ENCODE assay signal across 25 mouse cellular contexts in genomic region chr9:61631097-61631496, GRCm38 (mm10).
DNase-seq lines count a peak whose midpoint lies in the region; ATAC-seq and TF ChIP-seq lines count a peak whose summit lies in the region.
"Had no signal": no experiment of that assay in that cellular context is flagged by ENCODE, and none has a peak within 500 bp of the region (broad histone marks: within the 10 kb centered on the region; RNA-seq: fewer than 3 reads in every experiment).

No protein-coding gene starts in this region.

- no peak for ATAC-seq in midbrain, postnatal 0 days (ENCODE audit: low FRiP score)
- no peak for ATAC-seq in midbrain, embryonic 14.5 days (ENCODE audit: low FRiP score, low TSS enrichment)
- no peak for ATAC-seq in monocyte, adult 5-6 weeks (replicated peaks; ENCODE audit: insufficient number of reproducible peaks, low FRiP score, low TSS enrichment, poor library complexity, severe bottlenecking)
- ATAC-seq: CD4-positive, CD25-positive, alpha-beta regulatory T cell, adult 4 months; inflammation-experienced regulatory T-cells, adult 6 months; midbrain, embryonic 15.5 days had no signal

- no peaks in the 10 kb centered on the region for H3K36me3 ChIP-seq in midbrain, postnatal 0 days (ENCODE audit: insufficient read depth, low read length)
- no peaks in the 10 kb centered on the region for H3K36me3 ChIP-seq in midbrain, embryonic 14.5 days (ENCODE audit: control insufficient read depth, insufficient read depth, low read length)
- H3K36me3 ChIP-seq: embryonic facial prominence, embryonic 12.5 days; forebrain, embryonic 12.5 days; heart, embryonic 12.5 days; liver, embryonic 13.5 days; midbrain, embryonic 15.5 days had no signal

- peak; percentile 21 to 47 for DNase-seq in frontal cortex, adult 2 months (ENCODE audit: extremely low spot score in 1 of 2, low spot score in 1 of 2)
- no peak for DNase-seq in frontal cortex, postnatal 14 days (ENCODE audit: low spot score in 2 of 2)
- peak; percentile 37 for DNase-seq in midbrain, postnatal 0 days (ENCODE audit: low spot score)
- no peak for DNase-seq in midbrain, embryonic 14.5 days
- peak; percentile 43 to 64 for DNase-seq in layer of hippocampus, adult 18-20 months (ENCODE audit: low spot score in 2 of 2)
- DNase-seq in layer of hippocampus, postnatal 36 days, result peak; percentile 38 to 39
- no peak for DNase-seq in heart, postnatal 36 days
- DNase-seq: adrenal gland, postnatal 36 days; cerebellum, adult 11-12 months; cerebellum, postnatal 25 days; gastrocnemius, postnatal 10 days; kidney, adult 18-20 months; kidney, postnatal 4 days; liver, embryonic 13.5 days; lung, adult 2 months; thymus, adult 18-20 months; thymus, postnatal 36 days had no signal

- no peak overlapping the region for H3K4me3 ChIP-seq in midbrain, postnatal 0 days (ENCODE audit: low read depth, low read length)
- no peak overlapping the region for H3K4me3 ChIP-seq in midbrain, embryonic 14.5 days (replicated peaks; ENCODE audit: low read depth, low read length)
- H3K4me3 ChIP-seq: embryonic facial prominence, embryonic 12.5 days; erythroblast, embryonic 14.5 days; forebrain, embryonic 12.5 days; heart, embryonic 12.5 days; liver, embryonic 13.5 days; midbrain, embryonic 15.5 days had no signal

- H3K9me3 ChIP-seq in midbrain, postnatal 0 days (ENCODE audit: low read length), result no peaks in the 10 kb centered on the region
- no peaks in the 10 kb centered on the region for H3K9me3 ChIP-seq in midbrain, embryonic 14.5 days (ENCODE audit: control insufficient read depth, low read length)
- H3K9me3 ChIP-seq: embryonic facial prominence, embryonic 12.5 days; forebrain, embryonic 12.5 days; liver, embryonic 13.5 days; midbrain, embryonic 15.5 days had no signal

- no peak overlapping the region for H3K4me2 ChIP-seq in midbrain, postnatal 0 days (ENCODE audit: low read depth, low read length, poor library complexity, severe bottlenecking)
- no peak overlapping the region for H3K4me2 ChIP-seq in midbrain, embryonic 14.5 days (ENCODE audit: low read length)
- H3K4me2 ChIP-seq: embryonic facial prominence, embryonic 12.5 days; forebrain, embryonic 12.5 days; heart, embryonic 12.5 days; liver, embryonic 13.5 days; midbrain, embryonic 15.5 days had no signal

- H3K4me1 ChIP-seq in midbrain, postnatal 0 days (ENCODE audit: insufficient read depth, low read length), result no peaks in the 10 kb centered on the region
- H3K4me1 ChIP-seq in midbrain, embryonic 14.5 days (ENCODE audit: control insufficient read depth, insufficient read depth, low read length), result peaks cover 7% of the 10 kb centered on the region; the same call in 1 of the 2 replicates
- H3K4me1 ChIP-seq: liver, embryonic 13.5 days; midbrain, embryonic 15.5 days had no signal

- no peak overlapping the region for H3K27ac ChIP-seq in midbrain, postnatal 0 days (ENCODE audit: low read depth, low read length)
- no peak overlapping the region for H3K27ac ChIP-seq in midbrain, embryonic 14.5 days (replicated peaks; ENCODE audit: low read depth, low read length)
- H3K27ac ChIP-seq: embryonic facial prominence, embryonic 12.5 days; forebrain, embryonic 12.5 days; liver, embryonic 13.5 days; midbrain, embryonic 15.5 days had no signal

- intact Hi-C loops in heart, postnatal 36 days (cut with DNase I), result no loop called here

- H3K27me3 ChIP-seq in midbrain, postnatal 0 days (ENCODE audit: insufficient read depth, low read length), result 0 out of 2 replicates have a peak, but pooled peaks cover 4% of the 10 kb centered on the region
- no peaks in the 10 kb centered on the region for H3K27me3 ChIP-seq in midbrain, embryonic 14.5 days (ENCODE audit: control insufficient read depth, insufficient read depth, low read length)
- H3K27me3 ChIP-seq: liver, embryonic 13.5 days; midbrain, embryonic 15.5 days had no signal

- no peak overlapping the region for H3K9ac ChIP-seq in midbrain, postnatal 0 days (replicated peaks; ENCODE audit: low read length, poor library complexity, severe bottlenecking)
- no peak overlapping the region for H3K9ac ChIP-seq in midbrain, embryonic 14.5 days (replicated peaks; ENCODE audit: low read length)
- H3K9ac ChIP-seq: embryonic facial prominence, embryonic 12.5 days; forebrain, embryonic 12.5 days; heart, embryonic 12.5 days; liver, embryonic 13.5 days; midbrain, embryonic 15.5 days had no signal

- TF ChIP-seq CTCF in midbrain, postnatal 0 days (IDR thresholded peaks at IDR 0.05), result no peak

- 73% methylated on average over 7 of the region's 7 CpGs for WGBS in midbrain, postnatal 0 days
- WGBS in midbrain, embryonic 14.5 days, result 89% methylated on average over 7 of the region's 7 CpGs

Comparison
In these comparisons a context has a peak if more than half of its experiments do, and no peak if none do; other contexts are left out.
1. DNase-seq: peak in frontal cortex, adult 2 months (2 of 2), midbrain, postnatal 0 days (single experiment), layer of hippocampus, adult 18-20 months (2 of 2) and layer of hippocampus, postnatal 36 days (2 of 2); none in frontal cortex, postnatal 14 days (0 of 2), midbrain, embryonic 14.5 days (single experiment) and heart, postnatal 36 days (0 of 2).